Mouse (Mus musculus) urinary bladder, postnatal 36 days (tissue): ENCODE measurements around the gene Lpar4.

Experiments used
- DNase-seq, 2 experiments: peaks; one replicate each; pipeline ENCODE4 v3.0.0; 2022; ENCODE audit warnings: low spot score in 2 of 2, mixed read lengths in 1 of 2

Lpar4 gene

DNA sequence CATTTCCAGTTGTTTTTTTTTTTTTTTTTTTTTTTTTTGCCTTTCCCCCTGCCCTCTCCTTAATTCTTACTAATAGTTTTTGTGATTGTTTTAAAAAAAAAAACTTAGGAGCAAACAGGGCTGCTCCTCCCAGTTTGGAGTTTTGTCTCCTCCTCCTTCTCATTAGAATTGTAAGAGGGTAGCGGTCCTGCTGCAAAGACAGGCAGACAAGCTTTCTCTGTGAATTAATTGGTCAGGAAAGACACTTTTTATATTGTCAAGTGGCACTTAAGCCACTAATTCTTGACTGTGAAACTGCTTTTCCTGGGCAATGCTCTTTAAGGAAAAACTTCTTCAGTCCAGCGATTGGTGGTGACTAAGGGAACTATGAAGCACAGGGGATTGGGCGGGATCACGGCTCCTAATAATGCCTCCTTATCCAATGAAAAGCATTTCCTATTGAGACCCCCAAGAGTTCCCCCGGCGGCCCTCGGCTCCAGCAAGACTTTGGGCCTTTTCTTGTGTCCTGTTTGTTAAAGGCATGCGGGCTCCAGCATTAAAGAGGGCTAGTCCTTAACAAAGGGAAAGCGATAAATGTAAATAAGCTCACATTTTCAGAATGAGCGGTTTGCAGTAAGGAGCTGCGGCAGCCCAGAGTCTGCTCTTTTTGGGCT, at the start of gene Lpar4:
TSS of gene Lpar4 (plus strand) at position 451 of the 653 bp plus-strand sequence.
- peak; percentile 1 to 9 for DNase-seq

DNA sequence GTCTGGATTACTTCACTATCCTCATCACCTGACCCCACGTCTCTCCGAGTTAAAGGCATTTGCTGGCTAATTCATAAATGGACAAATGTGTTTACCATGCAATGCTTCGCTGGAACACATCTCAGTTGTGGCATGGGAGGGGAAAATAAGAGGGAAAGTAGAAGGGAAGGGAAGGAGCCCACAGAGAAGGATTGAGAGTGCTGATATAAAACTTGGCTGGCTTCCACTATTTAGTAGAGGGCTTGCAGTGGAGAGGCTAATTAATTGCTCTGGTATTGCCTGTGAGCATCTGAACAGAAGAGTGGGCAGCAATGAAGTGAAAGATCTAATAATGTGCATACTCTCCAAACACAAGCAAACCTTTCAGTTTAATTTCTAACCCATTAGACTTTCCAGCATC, 49.0 kb upstream of the Lpar4 start:
- DNase-seq, result no peak

DNA sequence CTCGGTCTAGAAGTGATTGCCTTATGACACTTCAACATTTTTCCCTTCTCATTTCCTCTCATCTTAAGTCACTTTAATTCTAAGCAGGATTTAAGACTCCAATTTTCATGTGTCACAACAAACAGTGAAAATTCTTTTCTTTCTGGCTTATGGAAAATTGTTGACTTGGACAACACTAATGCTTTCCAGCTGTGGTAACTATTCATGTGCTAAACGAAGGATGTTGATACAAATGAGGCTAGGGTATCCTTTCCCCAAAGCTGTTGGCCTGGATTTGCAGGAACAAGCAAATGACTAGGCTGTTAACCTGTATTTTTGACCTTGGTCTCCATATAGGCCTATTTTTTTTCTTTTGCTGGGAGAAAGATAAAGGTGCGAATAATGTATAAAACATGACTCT, 48.5 kb upstream of the Lpar4 start:
- no peak for DNase-seq

DNA sequence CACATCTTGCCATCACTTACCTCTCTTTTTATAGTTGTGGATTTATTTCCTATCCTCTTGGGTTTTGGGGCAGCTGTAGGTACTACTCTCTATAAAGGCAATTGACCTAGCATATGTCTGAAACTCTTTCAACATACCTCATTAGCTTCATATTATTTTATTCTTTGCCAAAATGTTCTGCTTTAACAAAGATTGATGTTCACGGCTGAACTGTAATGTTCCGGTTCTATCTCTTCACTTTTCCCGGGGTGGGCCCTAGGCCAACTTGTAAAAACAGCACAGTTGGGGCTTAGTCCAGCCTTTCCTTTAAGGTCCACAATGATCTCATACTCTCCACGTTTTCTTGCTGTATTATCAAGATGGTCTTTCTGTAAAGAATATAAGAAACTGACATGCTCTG, 48.1 kb upstream of the Lpar4 start:
- DNase-seq, result no peak

DNA sequence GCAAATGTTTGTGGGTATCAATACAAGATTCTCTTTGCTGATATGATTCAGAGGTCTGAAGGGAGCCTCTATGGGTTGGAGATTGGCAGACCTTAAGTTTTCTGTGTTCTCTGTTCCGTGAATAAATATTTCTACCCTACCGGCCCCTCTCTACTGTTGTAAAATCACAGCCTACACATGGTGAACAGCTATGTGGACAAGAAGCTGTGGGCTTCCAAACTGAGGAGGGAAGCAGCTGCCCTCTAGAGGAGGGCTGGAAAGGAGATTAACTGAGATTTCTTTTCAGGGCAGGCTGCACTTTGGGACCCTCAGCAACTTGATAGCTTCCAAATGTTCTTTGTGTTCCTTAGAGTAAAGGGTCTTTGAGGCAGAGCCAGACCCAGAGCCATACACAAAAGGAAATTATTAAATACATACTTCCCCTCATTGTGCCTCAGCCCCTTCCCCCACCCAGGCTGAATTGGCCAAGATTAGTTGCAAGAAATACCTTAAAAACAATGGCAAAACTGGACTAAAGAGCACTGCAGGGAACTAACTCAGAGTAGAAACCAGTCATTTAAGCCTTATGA, 22.6 kb upstream of the Lpar4 start:
- no peak for DNase-seq

DNA sequence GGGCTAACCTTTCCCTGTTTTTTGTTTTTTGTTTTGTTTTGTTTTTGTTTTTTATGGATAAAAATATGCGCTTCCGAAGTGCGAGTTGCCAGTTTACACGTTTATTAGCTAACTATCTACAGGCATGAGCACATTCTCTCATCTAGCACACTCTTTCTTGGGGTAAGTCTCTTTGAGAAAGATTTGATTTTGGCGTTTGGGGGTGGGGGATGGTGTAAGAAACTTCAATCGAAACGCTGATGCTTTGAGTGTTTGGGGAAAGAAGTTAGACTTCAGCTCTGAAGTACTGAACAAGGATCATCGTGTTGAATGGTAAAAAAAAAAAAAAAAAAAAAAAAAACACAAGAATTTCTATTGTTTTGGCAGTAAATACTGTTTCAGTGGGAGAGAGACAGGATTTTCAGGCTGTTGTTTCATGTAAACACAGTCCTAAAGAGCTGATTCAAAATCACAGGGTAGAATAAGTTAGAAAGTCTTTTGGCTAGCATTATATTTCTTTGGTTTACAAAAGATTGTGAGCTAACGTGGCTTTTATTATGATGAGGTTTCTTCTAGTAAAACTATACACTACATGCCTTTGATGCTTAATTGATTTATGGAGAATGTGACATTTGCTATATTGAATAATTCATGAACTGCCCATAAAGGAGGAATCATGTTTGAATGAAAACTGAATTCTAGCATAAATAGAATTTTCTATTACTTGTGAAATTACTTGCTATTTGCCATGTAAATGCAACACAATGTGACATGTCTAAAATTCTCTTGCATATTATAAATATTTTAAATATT, 599 bp downstream of the Lpar4 start:
- no peak for DNase-seq

DNA sequence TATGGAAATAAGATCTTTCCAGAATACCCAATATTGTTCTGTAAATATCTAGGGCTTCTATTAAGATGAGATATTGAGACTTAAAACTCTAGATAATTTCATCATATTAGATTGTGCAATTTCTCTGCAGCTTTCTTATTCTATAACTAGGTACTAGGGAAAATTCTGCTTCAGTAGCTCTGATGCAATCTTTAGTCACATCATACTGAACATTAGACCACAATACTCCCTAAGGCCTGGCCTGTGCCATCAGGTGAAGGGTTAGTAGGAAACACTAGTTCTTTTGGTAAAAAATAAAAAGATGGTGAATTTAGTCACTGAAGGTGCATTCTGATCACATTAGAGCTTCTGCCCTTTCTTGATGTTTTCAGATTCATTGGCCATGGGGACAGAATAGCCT, 4.1 kb downstream of the Lpar4 start:
- DNase-seq, result no peak

DNA sequence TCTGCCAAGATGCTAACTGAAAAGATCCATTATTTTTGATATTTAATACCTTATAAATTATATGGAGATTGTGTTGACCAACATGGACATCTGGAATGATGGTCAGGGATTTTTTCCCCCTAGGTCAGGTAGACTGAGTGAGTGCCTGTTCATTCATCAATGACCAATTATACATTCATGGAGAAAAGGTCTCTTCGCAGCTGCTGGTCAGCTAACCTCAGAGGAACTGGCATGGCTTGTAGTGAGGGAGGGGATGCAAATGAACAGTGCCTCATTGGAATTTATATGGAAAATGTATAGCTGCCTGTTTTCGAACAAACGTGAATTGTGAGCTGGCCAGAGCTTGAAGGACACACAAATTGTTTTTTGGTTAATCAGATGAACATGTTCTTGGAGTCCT, 18.9 kb downstream of the Lpar4 start:
- no peak for DNase-seq

DNA sequence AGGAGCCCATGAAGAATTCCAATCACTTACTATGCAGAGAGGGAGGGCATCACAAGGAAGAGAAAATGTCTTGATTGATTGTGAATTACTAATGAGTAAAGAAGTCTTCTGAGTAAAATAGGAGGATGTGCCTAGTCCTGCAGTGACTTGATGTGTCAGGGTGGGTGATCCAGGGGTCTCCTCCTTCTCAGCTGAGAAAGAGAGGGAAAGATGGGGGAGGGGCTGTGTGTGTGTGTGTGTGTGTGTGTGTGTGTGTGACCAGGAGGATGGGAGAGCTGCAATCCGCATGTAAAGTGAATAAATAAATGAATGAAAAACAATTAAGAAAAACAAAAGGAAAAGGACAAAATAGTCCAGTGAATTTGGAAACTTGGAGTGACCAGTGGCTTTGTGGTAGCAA, 30.1 kb downstream of the Lpar4 start:
- DNase-seq, result no peak

DNA sequence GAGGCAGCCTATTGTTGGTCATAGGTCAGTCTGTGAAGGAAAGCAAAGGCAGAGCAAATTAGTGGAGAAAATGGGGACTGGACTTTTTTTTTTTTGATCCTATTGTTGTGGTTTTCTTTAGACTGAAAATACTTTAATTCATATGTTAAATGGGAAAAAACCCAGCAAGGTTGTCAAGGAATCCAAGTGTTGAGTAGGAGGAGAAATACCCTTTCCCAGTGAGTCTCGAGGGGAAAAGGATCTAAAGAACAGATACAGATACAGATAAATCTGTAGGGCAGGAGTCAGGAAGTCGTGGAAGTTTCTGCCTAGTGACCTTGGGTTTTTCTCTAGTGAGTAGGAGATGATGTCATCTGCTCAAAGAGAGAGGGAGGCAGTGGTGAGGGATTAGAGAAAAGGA, 30.6 kb downstream of the Lpar4 start:
- no peak for DNase-seq

DNA sequence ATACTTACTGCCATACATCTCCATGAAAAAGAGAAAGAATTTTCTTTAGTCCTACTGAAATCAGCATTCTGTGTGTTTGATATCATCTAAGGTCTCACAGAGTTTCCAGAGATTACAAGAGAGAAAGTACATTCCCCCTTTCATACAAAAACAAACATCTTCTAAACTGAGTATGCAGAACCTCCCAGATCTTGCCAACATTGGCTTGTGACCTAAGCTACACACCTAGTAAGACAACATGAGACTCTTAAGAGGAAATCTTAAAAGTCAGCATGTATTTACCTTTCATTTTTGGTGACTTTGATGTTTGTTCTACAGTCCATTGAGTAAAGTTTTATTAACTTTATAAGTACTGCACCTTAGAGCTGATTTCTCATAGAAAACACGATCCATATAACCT, 33.4 kb downstream of the Lpar4 start:
- no peak for DNase-seq

DNA sequence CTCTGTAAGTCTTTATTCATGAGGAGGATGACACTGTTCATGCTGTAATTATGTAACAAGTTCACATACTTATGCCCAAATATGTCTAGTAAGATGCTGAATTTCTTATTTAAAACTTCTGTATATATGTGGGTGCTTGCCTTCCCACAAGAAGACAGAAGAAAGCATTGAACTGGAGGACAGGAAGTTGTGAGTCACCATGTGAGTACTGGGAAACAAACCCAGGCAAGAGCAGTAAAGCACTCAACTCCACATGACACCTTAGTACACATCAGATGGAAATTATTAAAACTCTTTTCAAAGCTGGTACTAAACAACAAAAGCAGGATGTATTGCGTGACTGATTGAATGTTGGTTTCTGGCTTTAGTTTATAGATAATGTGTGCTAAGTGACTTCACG, 41.8 kb downstream of the Lpar4 start:
- DNase-seq, result no peak

DNA sequence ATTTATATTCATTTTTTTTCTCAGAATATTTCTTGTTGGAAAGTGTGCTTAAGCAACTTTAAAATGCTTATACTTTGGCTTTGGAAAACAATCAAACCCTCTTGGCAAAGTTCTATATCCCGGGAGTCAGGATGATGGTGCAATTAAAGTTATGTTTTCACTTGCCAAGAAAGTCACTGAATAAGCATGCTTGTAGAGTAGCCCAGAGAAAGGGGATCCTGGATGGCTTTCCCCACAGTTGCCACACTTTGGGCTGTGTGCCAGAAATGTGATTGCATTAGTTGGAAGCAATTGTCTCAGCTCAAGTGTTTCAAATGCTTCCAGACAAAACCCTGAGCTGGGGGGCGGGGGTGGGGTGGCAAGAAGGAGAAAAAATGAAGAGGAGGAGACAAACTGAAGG, 43.9 kb downstream of the Lpar4 start:
- DNase-seq, result peak in 1 of 2 experiments; percentile 42
